ENCODE assay signal across 8 mouse cellular contexts in the genomic region with DNA sequence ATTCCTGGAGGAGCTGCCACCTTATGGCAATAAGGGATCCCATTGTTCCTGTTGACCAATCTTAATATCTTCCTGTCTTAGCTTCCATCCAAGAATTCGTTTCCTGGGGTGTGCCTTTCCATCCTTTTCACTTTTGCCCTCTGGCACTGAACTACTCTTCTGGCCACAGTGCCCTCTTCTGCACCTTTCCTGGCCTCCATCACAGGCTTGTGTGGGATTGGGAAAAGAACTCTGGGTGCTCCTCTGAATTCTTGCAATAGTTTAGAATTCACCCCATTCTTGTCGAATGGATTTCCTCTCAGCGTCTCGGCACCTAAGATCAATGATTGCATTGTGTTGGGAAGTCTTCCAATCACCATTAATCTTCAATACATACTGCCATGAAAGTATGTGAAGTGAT. TPM values are rescaled to one million over a fixed set of nuclear protein-coding genes. Genes with fewer than 3 reads are reported as not detected.
DNase-seq lines count a peak whose midpoint lies in the region; ATAC-seq and TF ChIP-seq lines count a peak whose summit lies in the region.
"Had no signal": no experiment of that assay in that cellular context is flagged by ENCODE, and none has a peak within 500 bp of the region (broad histone marks: within the 10 kb centered on the region; RNA-seq: fewer than 3 reads in every experiment).

No protein-coding gene starts in this region.

- 0 out of 2 replicates have a peak overlapping the region, but pooled peaks have one; percentile 10 for H3K9ac ChIP-seq in liver, adult 2 months (ENCODE audit: low read depth, low read length)
- no peak overlapping the region for H3K9ac ChIP-seq in forebrain, embryonic 14.5 days (ENCODE audit: low read length)
- peak overlapping the region; percentile 76; the same call in 1 of the 2 replicates for H3K9ac ChIP-seq in limb, embryonic 14.5 days (ENCODE audit: low read depth, low read length, severe bottlenecking)
- 0 out of 2 replicates have a peak overlapping the region, but pooled peaks have one; percentile 21 for H3K9ac ChIP-seq in stomach, embryonic 14.5 days (replicated peaks; ENCODE audit: low read depth, low read length)

- no peak overlapping the region for H3K4me3 ChIP-seq in liver, adult 2 months (ENCODE audit: insufficient read depth, low read depth, low read length)
- no peak overlapping the region for H3K4me3 ChIP-seq in forebrain, embryonic 14.5 days (ENCODE audit: low read depth, low read length)
- peak overlapping the region; percentile 69; the same call in 1 of the 2 replicates for H3K4me3 ChIP-seq in limb, embryonic 14.5 days (replicated peaks; ENCODE audit: low read length)
- no peak overlapping the region; the same call in 1 of the 2 replicates for H3K4me3 ChIP-seq in stomach, embryonic 14.5 days (ENCODE audit: low read depth, low read length)

- TF ChIP-seq CTCF in liver, adult 2 months (IDR thresholded peaks at IDR 0.05; ENCODE audit: low read depth, low read length), result no peak

- H3K36me3 ChIP-seq in liver, adult 2 months (ENCODE audit: control insufficient read depth, insufficient read depth, low read length), result no peaks in the 10 kb centered on the region
- no peaks in the 10 kb centered on the region for H3K36me3 ChIP-seq in forebrain, embryonic 14.5 days (ENCODE audit: control insufficient read depth, insufficient read depth, low read length)
- no peaks in the 10 kb centered on the region for H3K36me3 ChIP-seq in limb, embryonic 14.5 days (ENCODE audit: control insufficient read depth, insufficient read depth, low read length)
- H3K36me3 ChIP-seq in stomach, embryonic 14.5 days (ENCODE audit: control insufficient read depth, insufficient read depth, low read length), result no peaks in the 10 kb centered on the region

- no peaks in the 10 kb centered on the region for H3K27me3 ChIP-seq in liver, adult 2 months (ENCODE audit: control insufficient read depth, insufficient read depth, low read length)
- no peaks in the 10 kb centered on the region for H3K27me3 ChIP-seq in forebrain, embryonic 14.5 days (replicated peaks; ENCODE audit: control insufficient read depth, insufficient read depth, low read length)
- no peaks in the 10 kb centered on the region for H3K27me3 ChIP-seq in limb, embryonic 14.5 days (ENCODE audit: control insufficient read depth, insufficient read depth, low read length)
- no peaks in the 10 kb centered on the region for H3K27me3 ChIP-seq in stomach, embryonic 14.5 days (ENCODE audit: control insufficient read depth, insufficient read depth, low read length)

- TF ChIP-seq POLR2A in liver, adult 2 months (IDR thresholded peaks at IDR 0.05; ENCODE audit: extremely low read depth, insufficient read depth, low read length), result no peak
- no peak for TF ChIP-seq POLR2A in limb, embryonic 14.5 days (IDR thresholded peaks at IDR 0.05; ENCODE audit: borderline replicate concordance, extremely low read depth, insufficient read depth, insufficient read length)

- H3K79me2 ChIP-seq in liver, adult 2 months (ENCODE audit: control insufficient read depth, insufficient read depth, low read length), result peaks cover 16% of the 10 kb centered on the region

- H3K27ac ChIP-seq in liver, adult 2 months (replicated peaks; ENCODE audit: insufficient read depth, low read depth, low read length), result peak overlapping the region; percentile 56
- no peak overlapping the region for H3K27ac ChIP-seq in forebrain, embryonic 14.5 days (ENCODE audit: low read depth, low read length)
- 0 out of 2 replicates have a peak overlapping the region, but pooled peaks have one; percentile 78 for H3K27ac ChIP-seq in limb, embryonic 14.5 days (replicated peaks; ENCODE audit: low read depth, low read length)
- no peak overlapping the region for H3K27ac ChIP-seq in stomach, embryonic 14.5 days (ENCODE audit: low read length)

- DNase-seq in liver, adult 2 months (ENCODE audit: extremely low read depth, low read depth, low spot score), result peak; percentile 52
- DNase-seq in liver, result no peak
- no peak for DNase-seq in forebrain, embryonic 14.5 days (ENCODE audit: low spot score)
- no peak for DNase-seq in limb, embryonic 14.5 days (ENCODE audit: low spot score)
- DNase-seq in B cell, adult 2 months, result no peak
- DNase-seq in gastrocnemius, adult 18-20 months (ENCODE audit: low spot score), result no peak

- ATAC-seq in forebrain, embryonic 14.5 days, result no peak
- ATAC-seq in limb, embryonic 14.5 days (ENCODE audit: low FRiP score, low read depth), result no peak
- ATAC-seq in stomach, embryonic 14.5 days (ENCODE audit: insufficient number of reproducible peaks, insufficient read depth, low FRiP score, low read depth), result no peak

- H3K9me3 ChIP-seq in forebrain, embryonic 14.5 days (replicated peaks; ENCODE audit: control insufficient read depth, low read length), result no peaks in the 10 kb centered on the region
- H3K9me3 ChIP-seq in limb, embryonic 14.5 days (ENCODE audit: control insufficient read depth, low read length), result no peaks in the 10 kb centered on the region
- no peaks in the 10 kb centered on the region for H3K9me3 ChIP-seq in stomach, embryonic 14.5 days (ENCODE audit: control insufficient read depth, low read depth, low read length)

- 4% methylated on average over 4 of the region's 4 CpGs for WGBS in liver, adult 2 months
- WGBS in forebrain, embryonic 14.5 days, result 54% methylated on average over 4 of the region's 4 CpGs
- WGBS in limb, embryonic 14.5 days, result 33% methylated on average over 4 of the region's 4 CpGs
- WGBS in stomach, embryonic 14.5 days, result 20% methylated on average over 4 of the region's 4 CpGs

- peaks cover 29% of the 10 kb centered on the region for H3K4me1 ChIP-seq in liver, adult 2 months (ENCODE audit: control insufficient read depth, insufficient read depth, low read length)
- H3K4me1 ChIP-seq in forebrain, embryonic 14.5 days (ENCODE audit: control insufficient read depth, insufficient read depth, low read length), result peaks cover 14% of the 10 kb centered on the region
- peaks cover 9% of the 10 kb centered on the region for H3K4me1 ChIP-seq in limb, embryonic 14.5 days (ENCODE audit: control insufficient read depth, insufficient read depth, low read length)
- H3K4me1 ChIP-seq in stomach, embryonic 14.5 days (ENCODE audit: control insufficient read depth, insufficient read depth, low read length), result peaks cover 11% of the 10 kb centered on the region

- H3K4me2 ChIP-seq in forebrain, embryonic 14.5 days (ENCODE audit: low read length), result peak overlapping the region; percentile 82
- peak overlapping the region; percentile 54 for H3K4me2 ChIP-seq in limb, embryonic 14.5 days (replicated peaks; ENCODE audit: low read depth, low read length, severe bottlenecking)
- H3K4me2 ChIP-seq in stomach, embryonic 14.5 days (replicated peaks; ENCODE audit: low read depth, low read length), result peak overlapping the region; percentile 78

RNA-seq across cellular contexts. Expression of a gene that starts 11.3 kb away (rescaled TPM):
- total RNA-seq in liver, adult 2 months (2014; rRNA removed), result 11.6 and 12.4 TPM in 2 replicates
- polyA plus RNA-seq in liver, adult 2 months (2012; rRNA removed), result 3.0 and 4.9 TPM in 2 replicates
- not detected in 2 replicates for polyA plus RNA-seq in forebrain, embryonic 14.5 days (2014; fragmentation: Nextera tagmentation; extraction: Ambion mirVana)
- not detected in 2 replicates for polyA plus RNA-seq in limb, embryonic 14.5 days (2012; rRNA removed)
- polyA plus RNA-seq in limb, embryonic 14.5 days (2014; fragmentation: Nextera tagmentation; extraction: Ambion mirVana), result not detected in 2 replicates
- polyA plus RNA-seq in stomach, embryonic 14.5 days (2014; fragmentation: Nextera tagmentation; extraction: Ambion mirVana), result not detected in 2 replicates
- not detected for total RNA-seq in gastrocnemius, adult 18-20 months (2021)
- total RNA-seq: adrenal gland, adult 18-20 months had no signal

RNA-seq across cellular contexts. Expression of a gene that starts 49.1 kb away (rescaled TPM):
- total RNA-seq in liver, adult 2 months (2014; rRNA removed), result 86.4 and 89.3 TPM in 2 replicates
- 15.4 and 20.7 TPM in 2 replicates for polyA plus RNA-seq in liver, adult 2 months (2012; rRNA removed)
- 24.3 and 32.1 TPM in 2 replicates for polyA plus RNA-seq in forebrain, embryonic 14.5 days (2014; fragmentation: Nextera tagmentation; extraction: Ambion mirVana)
- polyA plus RNA-seq in limb, embryonic 14.5 days (2012; rRNA removed), result 19.5 and 20.3 TPM in 2 replicates
- 18.2 and 21.2 TPM in 2 replicates for polyA plus RNA-seq in limb, embryonic 14.5 days (2014; fragmentation: Nextera tagmentation; extraction: Ambion mirVana)
- polyA plus RNA-seq in stomach, embryonic 14.5 days (2014; fragmentation: Nextera tagmentation; extraction: Ambion mirVana), result 25.5 and 25.8 TPM in 2 replicates
- total RNA-seq in gastrocnemius, adult 18-20 months (2021), result 10 to 100 TPM; 11.4 to 17.3 TPM

RNA-seq across cellular contexts. Expression of a gene that starts 49.2 kb away (rescaled TPM):
- 4.3 and 6.4 TPM in 2 replicates for total RNA-seq in liver, adult 2 months (2014; rRNA removed)
- polyA plus RNA-seq in liver, adult 2 months (2012; rRNA removed), result 3.1 and 3.3 TPM in 2 replicates
- 34.1 and 35.1 TPM in 2 replicates for polyA plus RNA-seq in forebrain, embryonic 14.5 days (2014; fragmentation: Nextera tagmentation; extraction: Ambion mirVana)
- 46.1 and 56.2 TPM in 2 replicates for polyA plus RNA-seq in limb, embryonic 14.5 days (2012; rRNA removed)
- polyA plus RNA-seq in limb, embryonic 14.5 days (2014; fragmentation: Nextera tagmentation; extraction: Ambion mirVana), result 36.9 and 37.1 TPM in 2 replicates
- 36.2 and 37.6 TPM in 2 replicates for polyA plus RNA-seq in stomach, embryonic 14.5 days (2014; fragmentation: Nextera tagmentation; extraction: Ambion mirVana)
- total RNA-seq in gastrocnemius, adult 18-20 months (2021), result 10 to 100 TPM; 11.4 to 12.5 TPM

Comparison
In these comparisons a context has a peak if more than half of its experiments do, and no peak if none do; other contexts are left out.
1. H3K27ac ChIP-seq: peak in liver, adult 2 months (single experiment) and limb, embryonic 14.5 days (single experiment); none in forebrain, embryonic 14.5 days (single experiment) and stomach, embryonic 14.5 days (single experiment).
2. Peak in every context shown above with its lines, with median percentiles within 50 percentile points of each other: H3K4me2 ChIP-seq.